In genomic region chr11:51620084-51620483, GRCm38 (mm10) we compare ENCODE assay signal across 1 mouse cellular context.
TF ChIP-seq lines count a peak whose summit lies in the region.

No protein-coding gene starts in this region.

TF ChIP-seq in CH12.LX, 34 proteins besides CTCF, POLR2A, EP300 and RAD21 (continued from another document):
- TF ChIP-seq PAX5 (IDR thresholded peaks at IDR 0.05; ENCODE audit: low read length) (no peak), SIN3A (IDR thresholded peaks at IDR 0.05; ENCODE audit: low read length) (no peak), KAT2A (IDR thresholded peaks at IDR 0.05; ENCODE audit: insufficient replicate concordance, low read length) (no peak), USF1 (IDR thresholded peaks at IDR 0.05; ENCODE audit: low read depth, low read length) (no peak), BHLHE40 (IDR thresholded peaks at IDR 0.05; ENCODE audit: low read depth, low read length) (no peak), MAZ (IDR thresholded peaks at IDR 0.05; ENCODE audit: low read depth, low read length) (no peak), NELFE (IDR thresholded peaks at IDR 0.05; ENCODE audit: low read depth, low read length) (no peak), ZMIZ1 (IDR thresholded peaks at IDR 0.05; ENCODE audit: low read depth, low read length) (no peak), POLR2AphosphoS2 (IDR thresholded peaks at IDR 0.05; ENCODE audit: low read depth, low read length) (no peak), HCFC1 (IDR thresholded peaks at IDR 0.05; ENCODE audit: low read depth, low read length) (no peak)
